Mouse (Mus musculus) myocyte (in vitro differentiated cells): Measurements from ENCODE around the gene Trpm1. TPM values are rescaled to one million over a fixed set of nuclear protein-coding genes. Genes with fewer than 3 reads are reported as not detected.

ENCODE experiments used
- H3K27me3 ChIP-seq: one replicate; pipeline ENCODE4 v1.6.1; 2011; ENCODE audit not compliant: control insufficient read depth, insufficient read depth, insufficient read length
- H3K36me3 ChIP-seq: one replicate; pipeline ENCODE4 v1.6.1; 2011; ENCODE audit not compliant: control insufficient read depth, insufficient read depth
- H3K4me2 ChIP-seq: one replicate; pipeline ENCODE4 v1.6.1; 2011; ENCODE audit warnings: low read depth, control low read depth
- H3K4me3 ChIP-seq: one replicate; pipeline ENCODE4 v1.5.1; 2011; ENCODE audit warnings: mild to moderate bottlenecking, control low read depth, moderate library complexity
- H3K79me2 ChIP-seq: one replicate; pipeline ENCODE4 v1.6.1; 2011; ENCODE audit not compliant: control insufficient read depth, insufficient read depth
- H3ac ChIP-seq: one replicate; pipeline ENCODE4 v1.6.1; 2011; ENCODE audit not compliant: control insufficient read depth, insufficient read length
- CEBPB ChIP-seq: IDR thresholded peaks from 2 replicates; pipeline ENCODE4 v1.6.1; 2011; ENCODE audit warnings: mild to moderate bottlenecking, moderate library complexity; ENCODE audit not compliant: poor library complexity, insufficient read depth, severe bottlenecking
- E2F4 ChIP-seq: IDR thresholded peaks from one replicate; pipeline ENCODE4 v1.6.1; 2011; ENCODE audit warnings: mild to moderate bottlenecking, control low read depth, moderate library complexity; ENCODE audit not compliant: insufficient read depth
- MAX ChIP-seq: IDR thresholded peaks from one replicate; pipeline ENCODE4 v1.6.1; 2011; ENCODE audit warnings: low read depth, mild to moderate bottlenecking, control low read depth
- MYOD1 ChIP-seq, 3 experiments: IDR thresholded peaks; one replicate each; pipeline ENCODE4 v1.6.1; 2011; ENCODE audit warnings: control low read depth in 2 of 3, low read depth in 2 of 3, mild to moderate bottlenecking in 2 of 3, moderate library complexity in 1 of 3; ENCODE audit not compliant: insufficient read length in 2 of 3, control insufficient read depth in 1 of 3
- MYOG ChIP-seq, 3 experiments: IDR thresholded peaks; one replicate each; pipeline ENCODE4 v1.6.1; 2011; ENCODE audit warnings: control low read depth in 2 of 3, low read depth in 2 of 3, mild to moderate bottlenecking in 2 of 3; ENCODE audit not compliant: insufficient read length in 2 of 3, control insufficient read depth in 1 of 3, insufficient read depth in 1 of 3
- POLR2A ChIP-seq: IDR thresholded peaks from one replicate; pipeline ENCODE4 v1.6.1; 2011; ENCODE audit warnings: low read depth, mild to moderate bottlenecking, control low read depth, moderate library complexity; ENCODE audit not compliant: insufficient read length
- POLR2AphosphoS2 ChIP-seq: IDR thresholded peaks from one replicate; pipeline ENCODE4 v1.6.1; 2011; ENCODE audit warnings: low read depth, control low read depth; ENCODE audit not compliant: insufficient read length
- REST ChIP-seq: IDR thresholded peaks from one replicate; pipeline ENCODE4 v1.6.1; 2011; ENCODE audit warnings: mild to moderate bottlenecking, control low read depth, moderate library complexity; ENCODE audit not compliant: insufficient read depth, insufficient read length
- SRF ChIP-seq: IDR thresholded peaks from one replicate; pipeline ENCODE4 v1.6.1; 2011; ENCODE audit warnings: low read depth; ENCODE audit not compliant: control insufficient read depth, insufficient read length
- TCF12 ChIP-seq: IDR thresholded peaks from one replicate; pipeline ENCODE4 v1.6.1; 2011; ENCODE audit warnings: mild to moderate bottlenecking, control low read depth; ENCODE audit not compliant: poor library complexity, insufficient read depth, severe bottlenecking
- TCF3 ChIP-seq: IDR thresholded peaks from one replicate; pipeline ENCODE4 v1.6.1; 2011; ENCODE audit warnings: low read depth, control low read depth; ENCODE audit not compliant: insufficient read length
- USF1 ChIP-seq: IDR thresholded peaks from one replicate; pipeline ENCODE4 v1.6.1; 2011; ENCODE audit warnings: low read depth, mild to moderate bottlenecking, control low read depth, moderate library complexity
- polyA plus RNA-seq: library from polyadenylated mRNA; unstranded; fragments of >200 nt; fragmentation: generic; extraction: Trizol; gene quantifications from one replicate; pipeline ENCODE4 v1.2.1, GENCODE M21; 2012; ENCODE audit warnings: missing spikeins

Gene Trpm1
- polyA plus RNA-seq, 1 experiment: 0.17 TPM

DNA sequence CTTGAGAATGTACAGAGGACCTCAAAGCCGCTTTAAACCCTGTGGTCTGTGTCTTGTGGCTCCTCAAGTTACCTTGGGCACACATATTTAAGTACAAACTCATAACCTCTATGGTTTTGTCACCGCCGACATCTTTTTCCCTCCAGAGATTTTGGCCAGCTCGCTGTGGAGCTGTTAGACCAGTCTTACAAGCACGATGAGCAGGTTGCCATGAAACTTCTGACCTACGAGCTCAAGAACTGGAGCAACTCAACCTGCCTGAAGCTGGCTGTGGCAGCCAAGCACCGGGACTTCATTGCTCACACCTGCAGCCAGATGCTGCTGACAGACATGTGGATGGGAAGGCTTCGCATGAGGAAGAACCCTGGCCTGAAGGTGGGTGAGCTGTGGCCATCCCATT lies 76.3 kb downstream of the Trpm1 start:
- Histone ChIP-seq H3K4me3 (no peak overlapping the region), H3K27me3 (no peaks in the 10 kb centered on the region), H3K4me2 (no peak overlapping the region), H3K36me3 (no peaks in the 10 kb centered on the region), H3ac (no peak overlapping the region), H3K79me2 (no peaks in the 10 kb centered on the region)
- no peak for TF ChIP-seq POLR2A
- TF ChIP-seq TCF12: no peak
- no peak for TF ChIP-seq TCF3
- TF ChIP-seq POLR2AphosphoS2: no peak
- no peak for TF ChIP-seq MAX
- no peak for TF ChIP-seq MYOD1 (IDR thresholded peaks at IDR 0.05; ENCODE audit: control insufficient read depth in 1 of 3, insufficient read length in 2 of 3, low read depth in 2 of 3)
- no peak for TF ChIP-seq MYOG (IDR thresholded peaks at IDR 0.05; ENCODE audit: control insufficient read depth in 1 of 3, insufficient read depth in 1 of 3, insufficient read length in 2 of 3, low read depth in 2 of 3)
- TF ChIP-seq REST: no peak
- TF ChIP-seq CEBPB: no peak
- TF ChIP-seq USF1: no peak
- TF ChIP-seq E2F4: no peak
- no peak for TF ChIP-seq SRF

- TF ChIP-seq POLR2AphosphoS2: no peak
- H3K27me3 ChIP-seq: no peaks in the 10 kb centered on the region
- no peak overlapping the region for H3K4me3 ChIP-seq
- H3K36me3 ChIP-seq: no peaks in the 10 kb centered on the region
- no peaks in the 10 kb centered on the region for H3K79me2 ChIP-seq
- H3K4me2 ChIP-seq: no peak overlapping the region
- H3ac ChIP-seq: no peak overlapping the region
These were observed 77.4 kb downstream of the Trpm1 start for GRCm38 (mm10) chr7:64231001-64231400.

- Histone ChIP-seq H3K27me3 (no peaks in the 10 kb centered on the region), H3ac (no peak overlapping the region), H3K79me2 (no peaks in the 10 kb centered on the region), H3K4me3 (no peak overlapping the region), H3K36me3 (no peaks in the 10 kb centered on the region), H3K4me2 (no peak overlapping the region)
- no peak for TF ChIP-seq SRF
- TF ChIP-seq USF1: no peak
- TF ChIP-seq TCF3: no peak
- no peak for TF ChIP-seq POLR2A
- TF ChIP-seq E2F4: no peak
- no peak for TF ChIP-seq TCF12
These were observed 78.4 kb downstream of the Trpm1 start for GRCm38 (mm10) chr7:64231996-64232395.

GRCm38 (mm10) chr7:64234310-64234820 lies 80.7 kb downstream of the Trpm1 start:
- Histone ChIP-seq H3K27me3 (no peaks in the 10 kb centered on the region), H3K36me3 (no peaks in the 10 kb centered on the region), H3K79me2 (no peaks in the 10 kb centered on the region), H3K4me3 (no peak overlapping the region), H3ac (no peak overlapping the region), H3K4me2 (no peak overlapping the region)
- TF ChIP-seq MYOG (IDR thresholded peaks at IDR 0.05; ENCODE audit: control insufficient read depth in 1 of 3, insufficient read depth in 1 of 3, insufficient read length in 2 of 3, low read depth in 2 of 3): no peak

DNA sequence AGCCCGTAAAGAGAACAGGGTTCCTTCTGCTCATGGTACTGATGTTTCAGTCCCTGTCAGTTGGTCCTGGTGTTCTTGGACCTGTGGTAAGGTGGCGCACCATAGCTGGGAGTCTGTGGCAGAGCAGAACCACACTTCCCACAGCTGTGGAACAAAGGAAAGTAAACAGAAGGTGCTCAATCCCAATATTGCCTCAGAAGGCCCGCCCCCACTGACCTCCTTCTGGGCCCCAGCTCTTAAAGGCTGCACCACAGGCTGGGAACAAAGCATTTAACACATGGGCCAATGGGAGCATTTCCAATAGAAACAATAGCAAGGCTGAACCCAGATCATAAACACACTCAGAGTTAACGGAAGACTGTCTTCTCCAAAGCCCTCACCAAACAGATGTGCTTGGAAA lies 82.9 kb downstream of the Trpm1 start:
- H3ac ChIP-seq: no peak overlapping the region
- no peak overlapping the region for H3K4me2 ChIP-seq
- no peaks in the 10 kb centered on the region for H3K27me3 ChIP-seq
- no peak for TF ChIP-seq TCF3
- TF ChIP-seq REST: no peak
- TF ChIP-seq MYOD1 (IDR thresholded peaks at IDR 0.05; ENCODE audit: control insufficient read depth in 1 of 3, insufficient read length in 2 of 3, low read depth in 2 of 3): no peak
- TF ChIP-seq E2F4: no peak
- no peak for TF ChIP-seq MYOG (IDR thresholded peaks at IDR 0.05; ENCODE audit: control insufficient read depth in 1 of 3, insufficient read depth in 1 of 3, insufficient read length in 2 of 3, low read depth in 2 of 3)
- TF ChIP-seq MAX: no peak
- no peak for TF ChIP-seq USF1
- TF ChIP-seq POLR2AphosphoS2: no peak
- no peak for TF ChIP-seq CEBPB
- TF ChIP-seq SRF: no peak
- no peak for TF ChIP-seq POLR2A
- TF ChIP-seq TCF12: no peak
- no peaks in the 10 kb centered on the region for H3K79me2 ChIP-seq
- no peak overlapping the region for H3K4me3 ChIP-seq
- H3K36me3 ChIP-seq: no peaks in the 10 kb centered on the region

DNA sequence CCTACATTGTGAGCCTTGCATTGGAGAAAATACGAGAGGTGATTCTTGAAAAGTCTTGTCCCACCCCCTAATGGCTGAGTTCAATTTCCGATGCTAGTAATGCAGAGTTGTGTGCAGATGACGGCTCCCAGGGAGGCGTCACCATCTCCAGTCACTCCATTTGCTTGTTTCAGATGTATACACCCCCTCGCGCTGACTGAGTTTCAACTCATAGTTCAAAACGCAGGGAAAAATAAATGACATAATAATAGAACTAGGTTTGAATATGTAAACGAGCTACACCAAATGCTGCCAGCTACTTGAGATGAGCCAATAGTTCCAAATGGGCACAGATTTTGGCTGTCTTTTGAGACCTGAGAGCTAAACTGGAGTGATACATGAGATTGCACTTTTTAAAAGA lies 84.1 kb downstream of the Trpm1 start:
- Histone ChIP-seq H3K79me2 (no peaks in the 10 kb centered on the region), H3K4me2 (no peak overlapping the region), H3K36me3 (no peaks in the 10 kb centered on the region), H3ac (no peak overlapping the region), H3K27me3 (no peaks in the 10 kb centered on the region), H3K4me3 (no peak overlapping the region)
- no peak for TF ChIP-seq POLR2AphosphoS2
- no peak for TF ChIP-seq SRF
- TF ChIP-seq MYOG (IDR thresholded peaks at IDR 0.05; ENCODE audit: control insufficient read depth in 1 of 3, insufficient read depth in 1 of 3, insufficient read length in 2 of 3, low read depth in 2 of 3): no peak
- TF ChIP-seq E2F4: no peak
- TF ChIP-seq MAX: no peak
